Mouse (Mus musculus) hindbrain, embryonic 10.5 days (tissue): ENCODE measurements around the gene Acer1. TPM values are rescaled to one million over a fixed set of nuclear protein-coding genes. Genes with fewer than 3 reads are reported as not detected.
"Not testable (repeated sequence)": the region's sequence is repeated elsewhere in the genome, so short reads cannot be mapped to it uniquely, and the experiment has no call there.

Experiments used
- DNase-seq: peaks from one replicate; pipeline ENCODE4 v3.0.0-alpha.2; 2017; ENCODE audit warnings: low spot score
- H3K27ac ChIP-seq: fragments of 300-500 bp; sonication (generic); 2 replicates; pipeline ENCODE4 v1.5.1; 2016; ENCODE audit warnings: mild to moderate bottlenecking, moderate library complexity
- H3K27me3 ChIP-seq: fragments of 300-500 bp; sonication (generic); 2 replicates; pipeline ENCODE4 v1.6.1; 2016; ENCODE audit warnings: mild to moderate bottlenecking; ENCODE audit not compliant: poor library complexity, insufficient read depth, severe bottlenecking
- H3K36me3 ChIP-seq: fragments of 300-500 bp; sonication (generic); 2 replicates; pipeline ENCODE4 v1.6.1; 2016; ENCODE audit warnings: mild to moderate bottlenecking, moderate library complexity
- H3K4me1 ChIP-seq: fragments of 300-500 bp; sonication (generic); replicated peaks from 2 replicates; pipeline ENCODE4 v1.6.1; 2016; ENCODE audit warnings: mild to moderate bottlenecking
- H3K4me3 ChIP-seq: fragments of 300-500 bp; sonication (generic); 2 replicates; pipeline ENCODE4 v1.5.1; 2016; ENCODE audit warnings: mild to moderate bottlenecking, moderate library complexity
- H3K9me3 ChIP-seq: fragments of 300-500 bp; sonication (generic); 2 replicates; pipeline ENCODE4 v1.6.1; 2016; ENCODE audit warnings: mild to moderate bottlenecking, moderate library complexity
- whole genome bisulfite sequencing: fragments of 180-500 bp; shearing (Covaris S2); methylation state at CpG from one replicate; pipeline ENCODE4 v1.1.7; 2016; 5-methylcytosine and 5-hydroxymethylcytosine counted together
- polyA plus RNA-seq: library from polyadenylated mRNA; unstranded; fragments of >200 nt; fragmentation: Nextera tagmentation; extraction: Ambion mirVana; gene quantifications from 2 replicates; pipeline ENCODE4 v1.2.1, GENCODE M21; 2016

The Acer1 gene
- polyA plus RNA-seq, 1 experiment from 2014 or later, result not detected

GRCm38 (mm10) chr17:56929101-56929500, 52.8 kb downstream of the Acer1 start:
- DNase-seq, result no peak
- Histone ChIP-seq H3K4me1 (peaks cover 39% of the 10 kb centered on the region), H3K27me3 (no peaks in the 10 kb centered on the region), H3K9me3 (no peaks in the 10 kb centered on the region), H3K4me3 (no peak overlapping the region), H3K36me3 (peaks cover 92% of the 10 kb centered on the region), H3K27ac (no peak overlapping the region)

GRCm38 (mm10) chr17:56925998-56926397, 55.9 kb downstream of the Acer1 start:
- no peaks in the 10 kb centered on the region for H3K9me3 ChIP-seq
- peaks cover 93% of the 10 kb centered on the region for H3K36me3 ChIP-seq
- no peak overlapping the region for H3K4me3 ChIP-seq
- no peak for DNase-seq
- H3K4me1 ChIP-seq, result peaks cover 16% of the 10 kb centered on the region; the same call in 1 of the 2 replicates
- 100% methylated on average over 2 of the region's 2 CpGs for WGBS
- no peaks in the 10 kb centered on the region for H3K27me3 ChIP-seq
- H3K27ac ChIP-seq, result no peak overlapping the region

- DNase-seq, result no peak
- Histone ChIP-seq H3K36me3 (peaks cover 98% of the 10 kb centered on the region), H3K27ac (no peak overlapping the region), H3K27me3 (no peaks in the 10 kb centered on the region), H3K4me1 (no peaks in the 10 kb centered on the region), H3K4me3 (no peak overlapping the region), H3K9me3 (no peaks in the 10 kb centered on the region)
- WGBS, result 87% methylated on average over 3 of the region's 3 CpGs
Measured at GRCm38 (mm10) chr17:56919725-56920124, 62.2 kb downstream of the Acer1 start.

GRCm38 (mm10) chr17:56917166-56917565, 64.8 kb downstream of the Acer1 start:
- 98% methylated on average over 2 of the region's 2 CpGs for WGBS
- no peak overlapping the region for H3K27ac ChIP-seq
- H3K27me3 ChIP-seq, result no peaks in the 10 kb centered on the region
- no peak for DNase-seq
- no peak overlapping the region for H3K4me3 ChIP-seq
- no peaks in the 10 kb centered on the region for H3K4me1 ChIP-seq
- peaks cover 98% of the 10 kb centered on the region for H3K36me3 ChIP-seq
- H3K9me3 ChIP-seq, result no peaks in the 10 kb centered on the region

- no peaks in the 10 kb centered on the region for H3K27me3 ChIP-seq
- no peak overlapping the region for H3K4me3 ChIP-seq
- peaks cover 98% of the 10 kb centered on the region for H3K36me3 ChIP-seq
- no peaks in the 10 kb centered on the region for H3K4me1 ChIP-seq
- no peaks in the 10 kb centered on the region for H3K9me3 ChIP-seq
- H3K27ac ChIP-seq, result no peak overlapping the region
- DNase-seq, result no peak
Measured at GRCm38 (mm10) chr17:56913444-56913843, 68.5 kb downstream of the Acer1 start.

- no peaks in the 10 kb centered on the region for H3K9me3 ChIP-seq
- peaks cover 98% of the 10 kb centered on the region for H3K36me3 ChIP-seq
- H3K27me3 ChIP-seq, result no peaks in the 10 kb centered on the region
- no peak overlapping the region for H3K27ac ChIP-seq
- 93% methylated on average over 3 of the region's 3 CpGs for WGBS
- no peaks in the 10 kb centered on the region for H3K4me1 ChIP-seq
- no peak overlapping the region for H3K4me3 ChIP-seq
- no peak for DNase-seq
Measured at GRCm38 (mm10) chr17:56913023-56913422, 68.9 kb downstream of the Acer1 start.

- H3K9me3 ChIP-seq, H3K27ac ChIP-seq, H3K4me1 ChIP-seq, H3K27me3 ChIP-seq, DNase-seq, H3K4me3 ChIP-seq: not testable (repeated sequence)
- H3K36me3 ChIP-seq, result peaks cover 99% of the 10 kb centered on the region
- 82% methylated on average over 2 of the region's 2 CpGs for WGBS
Measured at GRCm38 (mm10) chr17:56909764-56910163, 72.2 kb downstream of the Acer1 start.

GRCm38 (mm10) chr17:56907887-56908286, 74.0 kb downstream of the Acer1 start:
- DNase-seq, result no peak
- no peaks in the 10 kb centered on the region for H3K27me3 ChIP-seq
- peaks cover 9% of the 10 kb centered on the region; the same call in 1 of the 2 replicates for H3K4me1 ChIP-seq
- WGBS, result 90% methylated on average over 9 of the region's 9 CpGs
- H3K9me3 ChIP-seq, result no peaks in the 10 kb centered on the region
- H3K36me3 ChIP-seq, result peaks cover 99% of the 10 kb centered on the region
- H3K4me3 ChIP-seq, result no peak overlapping the region
- H3K27ac ChIP-seq, result no peak overlapping the region

GRCm38 (mm10) chr17:56907096-56907495, 74.8 kb downstream of the Acer1 start:
- DNase-seq, result no peak
- Histone ChIP-seq H3K36me3 (peaks cover 100% of the 10 kb centered on the region), H3K27ac (no peak overlapping the region), H3K4me1 (peaks cover 9% of the 10 kb centered on the region; the same call in 1 of the 2 replicates), H3K9me3 (no peaks in the 10 kb centered on the region), H3K4me3 (no peak overlapping the region), H3K27me3 (no peaks in the 10 kb centered on the region)
- 90% methylated on average over 5 of the region's 5 CpGs for WGBS

- Histone ChIP-seq H3K4me1 (peaks cover 9% of the 10 kb centered on the region; the same call in 1 of the 2 replicates), H3K27me3 (no peaks in the 10 kb centered on the region), H3K4me3 (no peak overlapping the region), H3K27ac (no peak overlapping the region), H3K36me3 (peaks cover 100% of the 10 kb centered on the region), H3K9me3 (no peaks in the 10 kb centered on the region)
- WGBS, result 92% methylated on average over 3 of the region's 3 CpGs
- DNase-seq, result no peak
Measured at GRCm38 (mm10) chr17:56906166-56906565, 75.8 kb downstream of the Acer1 start.

Other genes with a start within 250 kb of the Acer1 start
- gene Nrtn, start 224.6 kb downstream of the Acer1 start, polyA plus RNA-seq, result 4.4 and 5.1 TPM in 2 replicates
- gene Dus3l, start 217.4 kb downstream of the Acer1 start, polyA plus RNA-seq, result 44.1 and 47.6 TPM in 2 replicates
- 1.3 TPM in 2 replicates for gene Prr22, start 211.9 kb downstream of the Acer1 start, polyA plus RNA-seq
- gene Rfx2, start 151.1 kb downstream of the Acer1 start, polyA plus RNA-seq, result 10.9 and 13.8 TPM in 2 replicates
- not detected in 2 replicates for gene Acsbg2, start 107.7 kb downstream of the Acer1 start, polyA plus RNA-seq
- gene 1700061G19Rik, start 106.6 kb downstream of the Acer1 start, polyA plus RNA-seq, result 0.54 and 0.63 TPM in 2 replicates
- 65.4 and 82.4 TPM in 2 replicates for gene Mllt1, start 46.7 kb downstream of the Acer1 start, polyA plus RNA-seq
- 166 and 170 TPM in 2 replicates for gene Clpp, start 8.2 kb upstream of the Acer1 start, polyA plus RNA-seq
- gene Alkbh7, start 15.2 kb upstream of the Acer1 start, polyA plus RNA-seq, result 35.5 TPM in 2 replicates
- gene Pspn, start 17.9 kb upstream of the Acer1 start, polyA plus RNA-seq, result not detected in 2 replicates
- 71.0 and 78.3 TPM in 2 replicates for gene Gtf2f1, start 29.2 kb upstream of the Acer1 start, polyA plus RNA-seq
- gene Gm17949, start 29.3 kb upstream of the Acer1 start, polyA plus RNA-seq, result 0.41 and 0.43 TPM in 2 replicates
- 51.1 and 52.0 TPM in 2 replicates for gene Khsrp, start 49.4 kb upstream of the Acer1 start, polyA plus RNA-seq
- gene Slc25a41, start 59.5 kb upstream of the Acer1 start, polyA plus RNA-seq, result not detected in 2 replicates
- 5.1 and 8.2 TPM in 2 replicates for gene Crb3, start 77.0 kb upstream of the Acer1 start, polyA plus RNA-seq
- 10.5 and 16.2 TPM in 2 replicates for gene Slc25a23, start 77.7 kb upstream of the Acer1 start, polyA plus RNA-seq
- gene Dennd1c, start 96.4 kb upstream of the Acer1 start, polyA plus RNA-seq, result 3.2 and 3.6 TPM in 2 replicates
- gene Tubb4a, start 105.7 kb upstream of the Acer1 start, polyA plus RNA-seq, result 66.9 and 167 TPM in 2 replicates
- gene Tnfsf9, start 123.2 kb upstream of the Acer1 start, polyA plus RNA-seq, result 9.8 and 10.5 TPM in 2 replicates
- gene Cd70, start 167.7 kb upstream of the Acer1 start, polyA plus RNA-seq, result 0.50 TPM in 1 of 2 replicates, not detected in the other
- gene Tnfsf14, start 212.1 kb upstream of the Acer1 start, polyA plus RNA-seq, result 0.18 TPM in 1 of 2 replicates, not detected in the other
- 0.09 and 0.12 TPM in 2 replicates for gene C3, start 246.0 kb upstream of the Acer1 start, polyA plus RNA-seq